Mouse (Mus musculus): ENCODE data around the gene Lhfpl5.

- TF ChIP-seq POLR2A (IDR thresholded peaks at IDR 0.05; ENCODE audit: control insufficient read depth, extremely low read depth, insufficient read depth, low read length, poor library complexity) (no peak), CTCF (IDR thresholded peaks at IDR 0.05; ENCODE audit: borderline replicate concordance, control insufficient read depth, extremely low read depth, insufficient read depth, low read length, poor library complexity) (no peak)
These were observed 39.9 kb downstream of the Lhfpl5 start for GRCm38 (mm10) chr17:28615332-28615731.

Measured in thymus, adult 2 months (tissue).